Mouse (Mus musculus): ENCODE measurements around the gene Phlpp1. TPM values are rescaled to one million over a fixed set of nuclear protein-coding genes. Genes with fewer than 3 reads are reported as not detected.

The Phlpp1 gene
- polyA plus RNA-seq, 1 experiment from 2014 or later, result 5.1 TPM

GRCm38 (mm10) chr1:106410858-106411257, 239.3 kb downstream of the Phlpp1 start:
- Histone ChIP-seq H3K36me3 (no peaks in the 10 kb centered on the region), H3K9ac (no peak overlapping the region), H3K4me3 (no peak overlapping the region), H3K27ac (no peak overlapping the region), H3K27me3 (no peaks in the 10 kb centered on the region), H3K4me2 (replicated peaks) (no peak overlapping the region), H3K4me1 (no peaks in the 10 kb centered on the region), H3K9me3 (no peaks in the 10 kb centered on the region)
- 83% methylated on average over 2 of the region's 2 CpGs for WGBS
- ATAC-seq (ENCODE audit: insufficient number of reproducible peaks, insufficient read depth, low FRiP score, low TSS enrichment), result no peak

- Histone ChIP-seq H3K4me2 (replicated peaks) (no peak overlapping the region), H3K27ac (no peak overlapping the region), H3K27me3 (no peaks in the 10 kb centered on the region), H3K9me3 (no peaks in the 10 kb centered on the region), H3K4me1 (no peaks in the 10 kb centered on the region), H3K36me3 (no peaks in the 10 kb centered on the region), H3K4me3 (no peak overlapping the region), H3K9ac (no peak overlapping the region)
- ATAC-seq (ENCODE audit: insufficient number of reproducible peaks, insufficient read depth, low FRiP score, low TSS enrichment), result no peak
- 36% methylated on average over 9 of the region's 9 CpGs for WGBS
Observed at GRCm38 (mm10) chr1:106425128-106425936, 253.8 kb downstream of the Phlpp1 start.

DNA sequence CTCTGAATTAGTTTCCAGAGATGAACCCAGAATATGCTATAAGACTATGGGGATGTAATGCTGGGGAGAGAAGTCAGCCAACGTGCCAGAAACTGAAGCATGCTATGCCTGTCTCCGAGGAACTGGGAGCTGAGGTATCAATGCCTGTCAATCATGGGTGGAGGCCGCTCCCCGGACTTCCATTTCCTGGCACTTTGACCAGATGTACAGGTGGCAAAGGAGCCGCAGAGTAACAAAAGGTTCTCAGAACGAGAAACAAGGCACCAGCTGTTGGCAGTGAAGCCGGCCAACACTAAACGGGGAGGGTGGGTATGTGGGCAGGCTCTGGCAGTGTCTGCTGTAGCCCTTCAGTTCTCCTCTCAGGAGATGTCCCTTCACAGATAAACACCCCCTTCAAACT, 256.6 kb downstream of the Phlpp1 start:
- H3K4me2 ChIP-seq (replicated peaks), result no peak overlapping the region
- ATAC-seq (ENCODE audit: insufficient number of reproducible peaks, insufficient read depth, low FRiP score, low TSS enrichment), result no peak
- no peak overlapping the region for H3K27ac ChIP-seq
- no peaks in the 10 kb centered on the region for H3K4me1 ChIP-seq
- WGBS, result 49% methylated on average over 8 of the region's 8 CpGs
- H3K4me3 ChIP-seq, result no peak overlapping the region
- no peak overlapping the region for H3K9ac ChIP-seq
- H3K36me3 ChIP-seq, result no peaks in the 10 kb centered on the region
- H3K9me3 ChIP-seq, result no peaks in the 10 kb centered on the region
- no peaks in the 10 kb centered on the region for H3K27me3 ChIP-seq

DNA sequence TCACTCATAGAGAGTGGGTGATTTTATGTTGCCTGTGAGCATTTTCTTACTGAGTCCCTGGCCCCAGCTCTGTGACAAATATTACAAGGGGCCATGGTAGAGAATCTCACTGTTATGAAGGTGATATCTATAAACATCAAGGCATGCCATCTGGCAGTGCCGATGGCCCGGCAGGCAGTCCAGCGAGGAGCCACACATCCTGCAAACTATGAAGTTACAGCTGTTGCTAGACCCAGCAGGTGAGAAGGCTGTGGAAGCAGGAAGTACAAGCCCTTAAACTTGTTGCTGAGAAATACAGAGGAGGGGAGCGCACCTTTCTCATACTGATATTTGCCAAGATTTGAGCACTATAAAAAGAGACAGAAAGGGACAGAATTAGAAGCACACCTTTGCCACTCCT, 257.0 kb downstream of the Phlpp1 start:
- no peak overlapping the region for H3K27ac ChIP-seq
- WGBS, result 75% methylated on average over 4 of the region's 4 CpGs
- H3K4me1 ChIP-seq, result no peaks in the 10 kb centered on the region
- ATAC-seq (ENCODE audit: insufficient number of reproducible peaks, insufficient read depth, low FRiP score, low TSS enrichment), result no peak
- no peak overlapping the region for H3K4me3 ChIP-seq
- H3K4me2 ChIP-seq (replicated peaks), result no peak overlapping the region
- H3K9ac ChIP-seq, result no peak overlapping the region
- H3K9me3 ChIP-seq, result no peaks in the 10 kb centered on the region
- H3K36me3 ChIP-seq, result no peaks in the 10 kb centered on the region
- no peaks in the 10 kb centered on the region for H3K27me3 ChIP-seq

- Histone ChIP-seq H3K9ac (no peak overlapping the region), H3K36me3 (no peaks in the 10 kb centered on the region), H3K9me3 (no peaks in the 10 kb centered on the region), H3K4me2 (replicated peaks) (no peak overlapping the region), H3K27ac (no peak overlapping the region), H3K4me1 (no peaks in the 10 kb centered on the region), H3K4me3 (no peak overlapping the region), H3K27me3 (no peaks in the 10 kb centered on the region)
- WGBS, result 60% methylated on average over 2 of the region's 2 CpGs
- no peak for ATAC-seq (ENCODE audit: insufficient number of reproducible peaks, insufficient read depth, low FRiP score, low TSS enrichment)
Observed at GRCm38 (mm10) chr1:106433580-106433979, 262.0 kb downstream of the Phlpp1 start.

Other genes starting within 250 kb of the Phlpp1 start
- 2.1 and 2.3 TPM in 2 replicates for gene Zcchc2, start 181.3 kb upstream of the Phlpp1 start, polyA plus RNA-seq (2016; fragmentation: Nextera tagmentation; extraction: Ambion mirVana)

Data from embryonic facial prominence, embryonic 12.5 days (tissue).